ENCODE assay signal across 9 mouse cellular contexts in the genomic region with DNA sequence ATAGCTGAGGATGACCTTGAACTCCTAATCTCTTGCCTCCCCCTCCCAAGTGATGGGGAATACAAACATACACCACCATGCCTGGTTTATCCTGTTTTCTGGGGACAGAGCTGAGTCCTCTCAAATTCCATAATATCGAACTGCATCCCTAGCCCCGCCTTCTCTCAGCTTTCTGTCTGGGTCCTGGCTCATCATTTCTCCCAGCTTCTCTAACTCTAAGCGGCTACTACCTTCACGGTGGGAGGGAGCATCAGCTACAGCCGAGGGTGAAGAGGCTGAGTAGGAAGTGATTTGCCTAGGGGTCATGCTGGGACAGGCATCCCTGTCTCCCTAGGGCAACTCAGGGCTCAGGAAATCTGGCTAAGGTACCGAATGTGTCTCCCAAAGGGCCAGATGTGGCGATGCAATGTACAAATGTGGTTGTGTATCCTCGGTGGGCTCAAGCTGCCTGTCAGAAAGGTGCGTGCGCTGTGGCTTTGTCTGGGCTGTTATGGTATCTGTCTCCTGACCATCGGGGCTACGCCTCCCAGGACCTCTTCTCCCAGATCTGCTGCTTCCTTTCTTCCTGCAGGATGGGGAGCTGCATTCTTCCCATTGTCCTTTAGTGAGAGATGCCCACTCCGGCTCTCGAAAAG. TPM values are rescaled to one million over a fixed set of nuclear protein-coding genes. Genes with fewer than 3 reads are reported as not detected.
DNase-seq lines count a peak whose midpoint lies in the region; ATAC-seq lines count a peak whose summit lies in the region.
"Had no signal": no experiment of that assay in that cellular context is flagged by ENCODE, and none has a peak within 500 bp of the region (broad histone marks: within the 10 kb centered on the region; RNA-seq: fewer than 3 reads in every experiment).

No protein-coding gene starts in this region.

- H3K9ac ChIP-seq in heart, embryonic 16.5 days (ENCODE audit: low read length) = peak overlapping the region; percentile 72
- peak overlapping the region; percentile 84 for H3K9ac ChIP-seq in hindbrain, embryonic 11.5 days (ENCODE audit: low read depth, low read length)
- H3K9ac ChIP-seq in midbrain, embryonic 14.5 days (replicated peaks; ENCODE audit: low read length) = peak overlapping the region; percentile 95

- peak overlapping the region; percentile 58 for H3K4me3 ChIP-seq in heart, embryonic 16.5 days (ENCODE audit: low read length)
- H3K4me3 ChIP-seq in hindbrain, embryonic 11.5 days (ENCODE audit: low read depth, low read length) = peak overlapping the region; percentile 68
- H3K4me3 ChIP-seq in midbrain, embryonic 14.5 days (replicated peaks; ENCODE audit: low read depth, low read length) = peak overlapping the region; percentile 68

- H3K9me3 ChIP-seq in heart, embryonic 16.5 days (replicated peaks; ENCODE audit: control insufficient read depth, low read length) = no peaks in the 10 kb centered on the region
- H3K9me3 ChIP-seq in hindbrain, embryonic 11.5 days (ENCODE audit: control insufficient read depth, low read length) = no peaks in the 10 kb centered on the region
- no peaks in the 10 kb centered on the region for H3K9me3 ChIP-seq in midbrain, embryonic 14.5 days (ENCODE audit: control insufficient read depth, low read length)

- DNase-seq in heart, adult 9 months (ENCODE audit: low spot score in 2 of 2) = no peak
- DNase-seq in cerebellum, postnatal 10 days = peak; percentile 45 to 55
- DNase-seq in hindbrain, embryonic 11.5 days (ENCODE audit: low spot score) = peak; percentile 56
- DNase-seq in midbrain, embryonic 14.5 days = peak; percentile 70
- no peak for DNase-seq in gastrocnemius, adult 18-20 months (ENCODE audit: low spot score)

- H3K27ac ChIP-seq in heart, embryonic 16.5 days (ENCODE audit: low read length) = no peak overlapping the region
- H3K27ac ChIP-seq in hindbrain, embryonic 11.5 days (ENCODE audit: low read depth, low read length) = peak overlapping the region; percentile 79
- peak overlapping the region; percentile 96 for H3K27ac ChIP-seq in midbrain, embryonic 14.5 days (replicated peaks; ENCODE audit: low read depth, low read length)

- H3K4me2 ChIP-seq in heart, embryonic 16.5 days (ENCODE audit: low read depth, low read length) = peak overlapping the region; percentile 87
- H3K4me2 ChIP-seq in hindbrain, embryonic 11.5 days (replicated peaks; ENCODE audit: low read depth, low read length) = peak overlapping the region; percentile 99
- H3K4me2 ChIP-seq in midbrain, embryonic 14.5 days (ENCODE audit: low read length) = peak overlapping the region; percentile 91

- peaks cover 39% of the 10 kb centered on the region for H3K27me3 ChIP-seq in heart, embryonic 16.5 days (ENCODE audit: control insufficient read depth, insufficient read depth, low read length)
- peaks cover 10% of the 10 kb centered on the region; the same call in 1 of the 2 replicates for H3K27me3 ChIP-seq in hindbrain, embryonic 11.5 days (ENCODE audit: control insufficient read depth, insufficient read depth, low read length)
- no peaks in the 10 kb centered on the region for H3K27me3 ChIP-seq in midbrain, embryonic 14.5 days (ENCODE audit: control insufficient read depth, insufficient read depth, low read length)

- no peak for ATAC-seq in heart, embryonic 16.5 days (replicated peaks; ENCODE audit: extremely low read depth, insufficient read depth, low FRiP score)
- ATAC-seq in hindbrain, embryonic 11.5 days (ENCODE audit: low FRiP score) = peak; percentile 16; the same call in 1 of the 2 replicates
- peak; percentile 29; the same call in 1 of the 2 replicates for ATAC-seq in midbrain, embryonic 14.5 days (ENCODE audit: low FRiP score, low TSS enrichment)
- no peak for ATAC-seq in frontal cortex, adult (ENCODE audit: low TSS enrichment)
- no peak for ATAC-seq in monocyte, adult 5-6 weeks (replicated peaks; ENCODE audit: insufficient number of reproducible peaks, low FRiP score, low TSS enrichment, poor library complexity, severe bottlenecking)

- no peaks in the 10 kb centered on the region for H3K36me3 ChIP-seq in heart, embryonic 16.5 days (ENCODE audit: control insufficient read depth, insufficient read depth)
- H3K36me3 ChIP-seq in hindbrain, embryonic 11.5 days (ENCODE audit: control insufficient read depth, insufficient read depth, low read length) = no peaks in the 10 kb centered on the region
- peaks cover 20% of the 10 kb centered on the region for H3K36me3 ChIP-seq in midbrain, embryonic 14.5 days (ENCODE audit: control insufficient read depth, insufficient read depth, low read length)

- WGBS in heart, embryonic 16.5 days = 9% methylated on average over 14 of the region's 14 CpGs
- WGBS in hindbrain, embryonic 11.5 days = 2% methylated on average over 14 of the region's 14 CpGs
- 3% methylated on average over 14 of the region's 14 CpGs for WGBS in midbrain, embryonic 14.5 days

- peaks cover 21% of the 10 kb centered on the region for H3K4me1 ChIP-seq in heart, embryonic 16.5 days (ENCODE audit: control insufficient read depth, insufficient read depth, low read length)
- 0 out of 2 replicates have a peak, but pooled peaks cover 2% of the 10 kb centered on the region for H3K4me1 ChIP-seq in hindbrain, embryonic 11.5 days (replicated peaks; ENCODE audit: control insufficient read depth, insufficient read depth, low read length)
- peaks cover 38% of the 10 kb centered on the region for H3K4me1 ChIP-seq in midbrain, embryonic 14.5 days (ENCODE audit: control insufficient read depth, insufficient read depth, low read length)

RNA-seq across cellular contexts. Expression of a gene that starts 1.0 kb away (rescaled TPM):
- 1.5 and 2.7 TPM in 2 replicates for polyA plus RNA-seq in heart, embryonic 16.5 days (2015; fragmentation: Nextera tagmentation; extraction: Ambion mirVana)
- polyA plus RNA-seq in hindbrain, embryonic 11.5 days (2014; fragmentation: Nextera tagmentation; extraction: Ambion mirVana) = 4.8 and 6.2 TPM in 2 replicates
- 30.4 and 32.9 TPM in 2 replicates for polyA plus RNA-seq in midbrain, embryonic 14.5 days (2014; fragmentation: Nextera tagmentation; extraction: Ambion mirVana)
- not detected in 3 replicates for total RNA-seq in monocyte, adult 5-6 weeks (2017)
- under 1 TPM; 0.11 to 0.12 TPM for total RNA-seq in gastrocnemius, adult 18-20 months (2021)
- total RNA-seq: megakaryocyte-erythroid progenitor cell, adult 5-6 weeks had no signal

RNA-seq across cellular contexts. Expression of a gene that starts 2.2 kb away (rescaled TPM):
- polyA plus RNA-seq in heart, embryonic 16.5 days (2015; fragmentation: Nextera tagmentation; extraction: Ambion mirVana) = 0.89 and 2.4 TPM in 2 replicates
- 1.7 and 2.2 TPM in 2 replicates for polyA plus RNA-seq in hindbrain, embryonic 11.5 days (2014; fragmentation: Nextera tagmentation; extraction: Ambion mirVana)
- 2.3 and 2.6 TPM in 2 replicates for polyA plus RNA-seq in midbrain, embryonic 14.5 days (2014; fragmentation: Nextera tagmentation; extraction: Ambion mirVana)
- total RNA-seq in monocyte, adult 5-6 weeks (2017) = 0.53 to 2.2 TPM in 2 of 3 replicates, not detected in the other
- total RNA-seq in gastrocnemius, adult 18-20 months (2021) = under 1 TPM in 1 of 2 experiments, not detected in 1; 0.78 TPM

RNA-seq across cellular contexts. Expression of a gene that starts 30.0 kb away (rescaled TPM):
- 9.7 and 11.3 TPM in 2 replicates for polyA plus RNA-seq in heart, embryonic 16.5 days (2015; fragmentation: Nextera tagmentation; extraction: Ambion mirVana)
- polyA plus RNA-seq in hindbrain, embryonic 11.5 days (2014; fragmentation: Nextera tagmentation; extraction: Ambion mirVana) = 0.31 and 0.66 TPM in 2 replicates
- 0.97 and 1.9 TPM in 2 replicates for polyA plus RNA-seq in midbrain, embryonic 14.5 days (2014; fragmentation: Nextera tagmentation; extraction: Ambion mirVana)
- 0.75 to 2.8 TPM (median 1.8 TPM) in 3 replicates for total RNA-seq in monocyte, adult 5-6 weeks (2017)
- 1 to 10 TPM; 2.4 to 2.8 TPM for total RNA-seq in gastrocnemius, adult 18-20 months (2021)

RNA-seq across cellular contexts. Expression of a gene that starts 41.4 kb away (rescaled TPM):
- polyA plus RNA-seq in heart, embryonic 16.5 days (2015; fragmentation: Nextera tagmentation; extraction: Ambion mirVana) = 26.9 and 28.5 TPM in 2 replicates
- 26.7 and 29.8 TPM in 2 replicates for polyA plus RNA-seq in hindbrain, embryonic 11.5 days (2014; fragmentation: Nextera tagmentation; extraction: Ambion mirVana)
- polyA plus RNA-seq in midbrain, embryonic 14.5 days (2014; fragmentation: Nextera tagmentation; extraction: Ambion mirVana) = 22.4 and 31.5 TPM in 2 replicates
- total RNA-seq in monocyte, adult 5-6 weeks (2017) = 49.4 to 66.8 TPM (median 54.5 TPM) in 3 replicates
- total RNA-seq in gastrocnemius, adult 18-20 months (2021) = 10 to 100 TPM; 43.6 to 61.5 TPM

RNA-seq across cellular contexts. Expression of a gene that starts 41.8 kb away (rescaled TPM):
- 90.4 and 90.5 TPM in 2 replicates for polyA plus RNA-seq in heart, embryonic 16.5 days (2015; fragmentation: Nextera tagmentation; extraction: Ambion mirVana)
- polyA plus RNA-seq in hindbrain, embryonic 11.5 days (2014; fragmentation: Nextera tagmentation; extraction: Ambion mirVana) = 180 and 205 TPM in 2 replicates
- polyA plus RNA-seq in midbrain, embryonic 14.5 days (2014; fragmentation: Nextera tagmentation; extraction: Ambion mirVana) = 126 and 140 TPM in 2 replicates
- total RNA-seq in monocyte, adult 5-6 weeks (2017) = 46.3 to 64.6 TPM (median 59.6 TPM) in 3 replicates
- 10 to 100 TPM; 76.2 to 80.2 TPM for total RNA-seq in gastrocnemius, adult 18-20 months (2021)

Comparison
In these comparisons a context has a peak if more than half of its experiments do, and no peak if none do; other contexts are left out.
1. ATAC-seq: peak in hindbrain, embryonic 11.5 days (single experiment) and midbrain, embryonic 14.5 days (single experiment); none in heart, embryonic 16.5 days (single experiment), frontal cortex, adult (single experiment) and monocyte, adult 5-6 weeks (single experiment).
2. DNase-seq: peak in cerebellum, postnatal 10 days (2 of 2), hindbrain, embryonic 11.5 days (single experiment) and midbrain, embryonic 14.5 days (single experiment); none in heart, adult 9 months (0 of 2) and gastrocnemius, adult 18-20 months (single experiment).
3. Peak in every context shown above with its lines, with median percentiles within 50 percentile points of each other: H3K4me2 ChIP-seq, H3K4me3 ChIP-seq and H3K9ac ChIP-seq.